Mouse (Mus musculus) liver, embryonic 14.5 days (tissue): Measurements from ENCODE around the gene Cpt1a.

Experiments
- CTCF ChIP-seq: IDR thresholded peaks from 2 replicates; pipeline ENCODE4 v1.5.1; 2016; ENCODE audit warnings: antibody characterized with exemption, low read depth, control low read depth
- EP300 ChIP-seq: IDR thresholded peaks from 2 replicates; pipeline ENCODE4 v1.6.1; 2016; ENCODE audit warnings: antibody characterized with exemption, low read depth

- TF ChIP-seq CTCF (no peak; the same call in 1 of the 2 replicates), EP300 (no peak)
These were observed 81.9 kb downstream of the Cpt1a start for GRCm38 (mm10) chr19:3404030-3404429.
